Comparison of ENCODE assay signal across 17 mouse cellular contexts in genomic region chr2:157821259-157821658, GRCm38 (mm10).
DNase-seq lines count a peak whose midpoint lies in the region; ATAC-seq lines count a peak whose summit lies in the region.
"Had no signal": no experiment of that assay in that cellular context is flagged by ENCODE, and none has a peak within 500 bp of the region (broad histone marks: within the 10 kb centered on the region; RNA-seq: fewer than 3 reads in every experiment).

No protein-coding gene starts in this region.

- H3K4me2 ChIP-seq in hindbrain, embryonic 12.5 days (replicated peaks): no peak overlapping the region
- H3K4me2 ChIP-seq in hindbrain, embryonic 16.5 days (ENCODE audit: low read length): no peak overlapping the region
- H3K4me2 ChIP-seq in midbrain, embryonic 14.5 days (ENCODE audit: low read length): no peak overlapping the region
- H3K4me2 ChIP-seq: heart, embryonic 13.5 days; liver, embryonic 15.5 days; neural tube, embryonic 12.5 days had no signal

- no peak overlapping the region for H3K9ac ChIP-seq in hindbrain, embryonic 12.5 days
- no peak overlapping the region for H3K9ac ChIP-seq in hindbrain, embryonic 16.5 days (ENCODE audit: low read depth, low read length)
- H3K9ac ChIP-seq in midbrain, embryonic 14.5 days (replicated peaks; ENCODE audit: low read length): no peak overlapping the region
- H3K9ac ChIP-seq: heart, embryonic 13.5 days; liver, embryonic 15.5 days; neural tube, embryonic 12.5 days had no signal

- 47% methylated on average over 4 of the region's 4 CpGs for WGBS in hindbrain, embryonic 12.5 days
- 33% methylated on average over 4 of the region's 4 CpGs for WGBS in hindbrain, embryonic 16.5 days
- 25% methylated on average over 4 of the region's 4 CpGs for WGBS in midbrain, embryonic 14.5 days

- H3K4me3 ChIP-seq in hindbrain, embryonic 12.5 days: no peak overlapping the region
- no peak overlapping the region for H3K4me3 ChIP-seq in hindbrain, embryonic 16.5 days (ENCODE audit: low read length)
- no peak overlapping the region for H3K4me3 ChIP-seq in midbrain, embryonic 14.5 days (replicated peaks; ENCODE audit: low read depth, low read length)
- H3K4me3 ChIP-seq: heart, embryonic 13.5 days; liver, embryonic 15.5 days; neural tube, embryonic 12.5 days had no signal

- peak overlapping the region; percentile 58 for H3K27ac ChIP-seq in hindbrain, embryonic 12.5 days
- H3K27ac ChIP-seq in hindbrain, embryonic 16.5 days (ENCODE audit: low read depth, low read length): no peak overlapping the region
- peak overlapping the region; percentile 60 for H3K27ac ChIP-seq in midbrain, embryonic 14.5 days (replicated peaks; ENCODE audit: low read depth, low read length)
- H3K27ac ChIP-seq: heart, embryonic 13.5 days; liver, embryonic 15.5 days; neural tube, embryonic 12.5 days; stomach, postnatal 0 days had no signal

- no peaks in the 10 kb centered on the region for H3K9me3 ChIP-seq in hindbrain, embryonic 12.5 days (replicated peaks)
- no peaks in the 10 kb centered on the region for H3K9me3 ChIP-seq in hindbrain, embryonic 16.5 days (ENCODE audit: control insufficient read depth, low read length)
- H3K9me3 ChIP-seq in midbrain, embryonic 14.5 days (ENCODE audit: control insufficient read depth, low read length): no peaks in the 10 kb centered on the region
- H3K9me3 ChIP-seq: G1E; heart, embryonic 13.5 days; liver, embryonic 15.5 days; neural tube, embryonic 12.5 days had no signal

- H3K27me3 ChIP-seq in hindbrain, embryonic 12.5 days: no peaks in the 10 kb centered on the region
- no peaks in the 10 kb centered on the region for H3K27me3 ChIP-seq in hindbrain, embryonic 16.5 days (replicated peaks; ENCODE audit: control insufficient read depth, insufficient read depth, low read length)
- H3K27me3 ChIP-seq in midbrain, embryonic 14.5 days (ENCODE audit: control insufficient read depth, insufficient read depth, low read length): no peaks in the 10 kb centered on the region
- H3K27me3 ChIP-seq: heart, embryonic 13.5 days; liver, embryonic 15.5 days; neural tube, embryonic 12.5 days had no signal

- no peak for ATAC-seq in hindbrain, embryonic 12.5 days (ENCODE audit: low FRiP score)
- ATAC-seq in hindbrain, embryonic 16.5 days: no peak
- no peak for ATAC-seq in midbrain, embryonic 14.5 days (ENCODE audit: low FRiP score, low TSS enrichment)

- H3K36me3 ChIP-seq in hindbrain, embryonic 12.5 days: peaks cover 17% of the 10 kb centered on the region
- no peaks in the 10 kb centered on the region for H3K36me3 ChIP-seq in hindbrain, embryonic 16.5 days (ENCODE audit: control insufficient read depth, insufficient read depth, low read length)
- peaks cover 18% of the 10 kb centered on the region for H3K36me3 ChIP-seq in midbrain, embryonic 14.5 days (ENCODE audit: control insufficient read depth, insufficient read depth, low read length)

- DNase-seq in testis, postnatal 10 days (ENCODE audit: low spot score): peak; percentile 14
- DNase-seq in testis, postnatal 14 days (ENCODE audit: low spot score): no peak
- DNase-seq in midbrain, embryonic 14.5 days: peak; percentile 68
- no peak for DNase-seq in kidney, postnatal 36 days
- no peak for DNase-seq in lung, postnatal 14 days
- DNase-seq: cerebellum, adult 18-20 months; gastrocnemius, postnatal 36 days; kidney, adult 8-10 months; left cerebral cortex, postnatal 4 days; lung, postnatal 10 days had no signal

- peaks cover 4% of the 10 kb centered on the region for H3K4me1 ChIP-seq in hindbrain, embryonic 12.5 days
- H3K4me1 ChIP-seq in hindbrain, embryonic 16.5 days (ENCODE audit: control insufficient read depth, insufficient read depth, low read depth, low read length): peaks cover 2% of the 10 kb centered on the region; the same call in 1 of the 2 replicates
- peaks cover 14% of the 10 kb centered on the region for H3K4me1 ChIP-seq in midbrain, embryonic 14.5 days (ENCODE audit: control insufficient read depth, insufficient read depth, low read length)
- H3K4me1 ChIP-seq: neural tube, embryonic 12.5 days had no signal

Comparison
In these comparisons a context has a peak if more than half of its experiments do, and no peak if none do; other contexts are left out.
1. DNase-seq: peak in testis, postnatal 10 days (single experiment) and midbrain, embryonic 14.5 days (single experiment); none in testis, postnatal 14 days (single experiment), kidney, postnatal 36 days (0 of 2) and lung, postnatal 14 days (single experiment).